Mouse (Mus musculus) activated CD4-positive, CD25-positive, alpha-beta regulatory T cell, adult 9 weeks (primary cell): ENCODE results near the gene Gpa33. TPM values are rescaled to one million over a fixed set of nuclear protein-coding genes. Genes with fewer than 3 reads are reported as not detected.

ENCODE experiments used
- polyA plus RNA-seq: library from polyadenylated mRNA; unstranded; fragments of 100-300 nt; shearing (Covaris generic); gene quantifications from one replicate; pipeline ENCODE4 v1.2.1, GENCODE M21; 2017

Gpa33 gene
- not detected for polyA plus RNA-seq

GRCm38 (mm10) chr1:166130224-166130860 lies at the start of gene Gpa33:
Gene Gpa33, plus strand, starts transcription at chr1:166130238.

DNA sequence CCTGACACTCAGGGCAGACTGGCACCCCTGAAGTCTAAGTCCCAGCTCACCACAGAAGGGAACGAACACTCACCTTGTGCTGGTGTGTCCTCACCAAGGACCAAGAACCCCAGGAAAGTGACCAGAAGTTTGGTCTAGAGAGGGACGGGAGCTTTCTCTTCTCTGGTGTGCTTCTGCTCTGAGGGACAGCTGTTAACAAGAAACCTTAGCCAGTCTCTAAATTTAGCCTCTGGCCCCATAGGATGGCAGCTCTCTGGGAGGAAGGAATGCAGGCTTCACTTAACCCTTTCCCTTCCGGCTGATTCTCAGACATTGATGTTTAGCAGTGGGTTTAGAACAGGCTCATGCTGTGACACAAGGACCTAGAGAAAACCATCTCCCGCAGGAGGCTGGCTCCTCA lies 2.3 kb upstream of the Gpa33 start, which contains the start of gene Dusp27:
Gene Dusp27 (minus strand): TSS at position 204 of the 400 bp plus-strand sequence.

Other genes with a start within 250 kb of the Gpa33 start
- gene Pou2f1, start 127.6 kb upstream of the Gpa33 start, polyA plus RNA-seq, result 23.5 TPM
- not detected for gene Dusp27, start 2.3 kb upstream of the Gpa33 start, polyA plus RNA-seq
- not detected for gene Mael, start 108.5 kb downstream of the Gpa33 start, polyA plus RNA-seq
- gene Ildr2, start 123.9 kb downstream of the Gpa33 start, polyA plus RNA-seq, result not detected
- gene Tada1, start 248.9 kb downstream of the Gpa33 start, polyA plus RNA-seq, result 62.5 TPM